In the genomic region with DNA sequence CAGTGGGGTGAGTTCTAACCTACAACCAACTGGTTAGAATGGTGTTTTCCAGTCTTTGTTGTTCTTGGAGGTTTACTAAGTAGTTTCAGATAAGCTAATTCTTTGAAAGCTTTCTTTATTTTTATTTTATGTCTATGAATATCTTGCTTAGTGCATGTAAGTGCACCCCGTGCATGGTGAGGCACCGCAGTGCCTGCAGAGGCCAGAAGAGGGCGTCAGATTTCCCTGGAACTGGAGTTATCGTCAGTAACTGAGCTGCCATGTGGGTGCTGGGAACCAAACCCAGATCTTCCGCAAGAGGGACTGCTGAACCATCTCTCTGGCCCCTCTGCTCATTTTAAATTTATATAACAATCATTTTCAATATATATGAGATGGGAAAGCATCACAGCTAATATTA, we compare ENCODE assay signal across 22 mouse cellular contexts. TPM values are rescaled to one million over a fixed set of nuclear protein-coding genes. Genes with fewer than 3 reads are reported as not detected.
A peak's percentile ranks its signal among the peaks of the same experiment; 100 is the strongest.
DNase-seq lines count a peak whose midpoint lies in the region; ATAC-seq and TF ChIP-seq lines count a peak whose summit lies in the region.
"Had no signal": no experiment of that assay in that cellular context is flagged by ENCODE, and none has a peak within 500 bp of the region (broad histone marks: within the 10 kb centered on the region; RNA-seq: fewer than 3 reads in every experiment).

No protein-coding gene starts in this region.

- H3K27me3 ChIP-seq in liver, adult 2 months (ENCODE audit: control insufficient read depth, insufficient read depth, low read length) = no peaks in the 10 kb centered on the region
- H3K27me3 ChIP-seq in Patski = no peaks in the 10 kb centered on the region
- H3K27me3 ChIP-seq: forebrain, embryonic 12.5 days; heart, embryonic 12.5 days; hindbrain, embryonic 13.5 days; limb, embryonic 13.5 days; midbrain, embryonic 13.5 days; neural tube, embryonic 13.5 days had no signal

- CTCF ChIA-PET in Patski (lab: Charles Lee) = interaction anchor here (0.7 to 2.4 kb wide), 4 partner anchors 11 to 281 kb away, joined by 3 to 13 read pairs (median 4); no protein-coding TSS in a partner anchor

- 86% methylated on average over 5 of the region's 5 CpGs for WGBS in liver, adult 2 months

- in situ Hi-C loops in Patski (cut with MboI; ENCODE audit: low pct_unique_long_range_greater_than_20kb) = no loop called here

- no peak for TF ChIP-seq POLR2A in liver, adult 2 months (IDR thresholded peaks at IDR 0.05; ENCODE audit: extremely low read depth, insufficient read depth, low read length)

- H3K4me3 ChIP-seq in liver, adult 2 months (ENCODE audit: insufficient read depth, low read depth, low read length) = no peak overlapping the region
- H3K4me3 ChIP-seq: forebrain, embryonic 12.5 days; heart, embryonic 12.5 days; hindbrain, embryonic 13.5 days; limb, embryonic 13.5 days; midbrain, embryonic 13.5 days; neural tube, embryonic 13.5 days had no signal

- no peak for DNase-seq in liver, adult 2 months (ENCODE audit: extremely low read depth, low read depth, low spot score)
- DNase-seq in liver (no peak), Patski (ENCODE audit: low read depth, low spot score) (no peak)
- DNase-seq in thymus, postnatal 4 days = peak; percentile 43
- no peak for DNase-seq in thymus, postnatal 10 days (ENCODE audit: low spot score in 2 of 2)
- DNase-seq in kidney, adult 18-20 months = no peak
- DNase-seq in layer of hippocampus, adult 9-10 months (ENCODE audit: low spot score) = no peak
- DNase-seq: adrenal gland, adult 8-10 months; cerebellum, adult 9-10 months; heart, postnatal 14 days; kidney, adult 9 months; kidney, postnatal 36 days; liver, postnatal 0 days; lung, postnatal 4 days; right cerebral cortex, adult 18-20 months had no signal

- 0 out of 2 replicates have a peak, but pooled peaks have one; percentile 11 for TF ChIP-seq CTCF in liver, adult 2 months (IDR thresholded peaks at IDR 0.05; ENCODE audit: low read depth, low read length)
- TF ChIP-seq CTCF in Patski (IDR thresholded peaks at IDR 0.05) = peak; percentile 55

- no peaks in the 10 kb centered on the region for H3K4me1 ChIP-seq in liver, adult 2 months (ENCODE audit: control insufficient read depth, insufficient read depth, low read length)
- H3K4me1 ChIP-seq: hindbrain, embryonic 13.5 days; limb, embryonic 13.5 days; midbrain, embryonic 13.5 days; neural tube, embryonic 13.5 days had no signal

- H3K9ac ChIP-seq in liver, adult 2 months (ENCODE audit: low read depth, low read length) = no peak overlapping the region
- H3K9ac ChIP-seq: forebrain, embryonic 12.5 days; heart, embryonic 12.5 days; hindbrain, embryonic 13.5 days; limb, embryonic 13.5 days; liver, postnatal 0 days; midbrain, embryonic 13.5 days; neural tube, embryonic 13.5 days had no signal

- ATAC-seq in Patski = no peak
- ATAC-seq: liver, postnatal 0 days; midbrain, embryonic 13.5 days had no signal

- no peak overlapping the region for H3K27ac ChIP-seq in liver, adult 2 months (replicated peaks; ENCODE audit: insufficient read depth, low read depth, low read length)
- H3K27ac ChIP-seq: forebrain, embryonic 12.5 days; hindbrain, embryonic 13.5 days; limb, embryonic 13.5 days; midbrain, embryonic 13.5 days; neural tube, embryonic 13.5 days had no signal

- H3K36me3 ChIP-seq in liver, adult 2 months (ENCODE audit: control insufficient read depth, insufficient read depth, low read length) = no peaks in the 10 kb centered on the region
- H3K36me3 ChIP-seq: forebrain, embryonic 12.5 days; heart, embryonic 12.5 days; hindbrain, embryonic 13.5 days; limb, embryonic 13.5 days; midbrain, embryonic 13.5 days; neural tube, embryonic 13.5 days had no signal

- POLR2A ChIA-PET in Patski (lab: Charles Lee) = no interaction called here

- no peaks in the 10 kb centered on the region for H3K79me2 ChIP-seq in liver, adult 2 months (ENCODE audit: control insufficient read depth, insufficient read depth, low read length)

RNA-seq across cellular contexts. Expression of a gene that starts 12.9 kb away (rescaled TPM):
- 0.83 and 0.87 TPM in 2 replicates for total RNA-seq in liver, adult 2 months (2014; rRNA removed)
- 0.29 and 0.45 TPM in 2 replicates for polyA plus RNA-seq in liver, adult 2 months (2012; rRNA removed)
- polyA plus RNA-seq in Patski (2021) = 0.82 TPM

RNA-seq across cellular contexts. Expression of a gene that starts 42.4 kb away (rescaled TPM):
- total RNA-seq in liver, adult 2 months (2014; rRNA removed) = under 0.01 TPM in 1 of 2 replicates, not detected in the other
- polyA plus RNA-seq in liver, adult 2 months (2012; rRNA removed) = not detected in 2 replicates
- polyA plus RNA-seq in Patski (2021) = 0.01 TPM
- total RNA-seq: common myeloid progenitor, adult 5-6 weeks; heart, postnatal 14 days had no signal
- polyA plus RNA-seq: forebrain, embryonic 12.5 days; limb, embryonic 13.5 days; liver, postnatal 0 days; neural tube, embryonic 13.5 days had no signal
